Mouse (Mus musculus) Muller cell, postnatal 12 days (primary cell): ENCODE results near the gene Rai14.

ENCODE experiments used
- DNase-seq: peaks from one replicate; pipeline ENCODE4 v3.0.0-alpha.2; 2015; ENCODE audit errors: inconsistent ontology term

The Rai14 gene

DNA sequence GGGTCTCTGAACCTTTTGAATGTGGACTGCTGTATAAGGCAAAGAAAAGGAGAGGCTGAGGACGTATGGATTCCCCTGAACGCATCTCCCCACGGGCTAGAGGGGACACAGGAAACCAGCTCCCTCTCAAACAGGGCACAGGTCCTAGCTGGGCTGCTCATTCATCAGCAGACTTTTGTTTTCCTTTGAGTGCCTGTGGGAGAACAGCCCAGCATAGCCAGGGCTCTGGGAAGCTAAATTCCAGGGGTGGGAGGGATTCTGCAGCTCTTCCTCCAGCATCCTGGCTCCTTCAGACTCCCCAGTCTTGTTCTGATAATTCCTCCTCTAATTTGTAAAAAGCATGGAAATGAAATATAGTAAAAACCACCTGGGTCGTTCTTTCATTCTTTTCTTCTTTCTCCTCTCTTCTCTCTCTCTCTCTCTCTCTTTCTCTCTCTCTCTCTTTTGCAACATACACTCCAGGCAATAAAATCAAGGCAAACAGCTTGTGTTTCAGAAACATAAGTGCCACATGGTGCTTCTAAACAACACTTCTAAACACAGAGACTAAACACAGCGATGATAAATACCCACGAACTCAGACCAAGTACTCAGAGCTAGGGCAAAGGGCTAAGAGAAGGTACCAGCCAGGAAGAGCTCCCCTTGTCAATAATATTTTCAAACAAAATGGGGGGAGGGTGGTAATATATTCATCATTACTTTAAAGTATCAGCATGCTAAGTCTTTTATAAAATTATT is 65.9 kb downstream of the Rai14 start:
- peak; percentile 84 for DNase-seq

- DNase-seq = no peak
Observed at GRCm38 (mm10) chr15:10646297-10646696, 68.1 kb downstream of the Rai14 start.

- no peak for DNase-seq
Observed at GRCm38 (mm10) chr15:10645101-10645500, 69.3 kb downstream of the Rai14 start.

GRCm38 (mm10) chr15:10643819-10644218 is 70.6 kb downstream of the Rai14 start:
- DNase-seq = no peak

DNA sequence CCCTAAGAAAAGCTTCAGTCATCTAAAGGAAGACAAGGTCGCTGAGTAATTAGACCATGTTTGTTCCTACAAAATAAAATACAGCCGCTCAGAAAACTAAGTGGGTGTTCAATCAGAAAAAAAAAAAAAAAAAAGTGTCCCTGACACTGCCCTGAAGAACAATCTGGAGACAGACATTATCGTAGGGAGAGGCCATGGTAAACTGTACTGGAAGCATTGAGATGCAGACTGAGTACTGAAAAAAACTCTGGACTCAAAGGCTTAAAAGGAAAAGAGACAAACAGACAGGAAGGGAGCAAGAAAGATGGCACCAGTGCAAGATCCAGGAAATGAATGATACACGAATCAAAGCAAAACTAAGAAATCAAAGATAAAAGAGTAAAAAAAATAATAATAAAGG is 71.2 kb downstream of the Rai14 start:
- no peak for DNase-seq

DNA sequence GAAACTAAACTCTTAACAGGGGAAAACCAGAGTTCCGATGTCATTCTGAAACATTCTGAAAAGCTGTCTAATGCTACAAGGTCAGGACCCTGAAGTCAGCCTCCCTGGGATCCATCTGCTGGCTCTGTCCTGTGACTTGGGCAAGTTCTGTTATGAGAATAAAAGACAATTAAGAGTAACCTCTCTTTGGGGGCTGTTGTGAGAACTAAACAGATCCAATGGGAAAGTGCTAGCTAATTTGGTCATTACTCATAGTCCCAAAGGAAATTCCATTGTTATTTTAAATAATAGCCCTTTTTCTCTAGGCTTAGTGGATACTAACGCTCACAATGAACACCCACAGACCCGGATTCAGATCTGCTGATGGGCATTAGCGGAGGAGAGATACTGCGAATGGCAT is 72.0 kb downstream of the Rai14 start:
- peak; percentile 79 for DNase-seq

GRCm38 (mm10) chr15:10640721-10641120 is 73.7 kb downstream of the Rai14 start:
- DNase-seq = no peak

GRCm38 (mm10) chr15:10637251-10637793 is 77.1 kb downstream of the Rai14 start:
- no peak for DNase-seq

DNA sequence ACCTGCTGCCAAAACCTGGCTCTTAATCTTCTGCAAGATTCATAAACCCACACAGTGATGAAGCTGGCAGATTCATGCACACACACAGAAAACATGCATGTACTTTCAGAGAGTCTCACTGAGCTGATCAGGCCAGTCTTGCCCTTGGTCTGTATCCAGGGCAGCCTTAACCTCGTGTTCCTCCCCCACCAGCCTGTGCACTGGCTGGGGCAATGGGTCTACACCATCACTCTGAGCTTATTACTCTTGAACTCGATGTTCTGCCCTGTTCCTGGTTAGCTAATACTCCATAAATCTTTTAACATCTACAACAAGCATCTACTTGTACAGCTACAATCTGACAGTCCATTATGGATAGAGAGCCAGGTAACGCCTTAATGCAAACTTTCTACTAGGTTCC is 77.6 kb downstream of the Rai14 start:
- no peak for DNase-seq

DNA sequence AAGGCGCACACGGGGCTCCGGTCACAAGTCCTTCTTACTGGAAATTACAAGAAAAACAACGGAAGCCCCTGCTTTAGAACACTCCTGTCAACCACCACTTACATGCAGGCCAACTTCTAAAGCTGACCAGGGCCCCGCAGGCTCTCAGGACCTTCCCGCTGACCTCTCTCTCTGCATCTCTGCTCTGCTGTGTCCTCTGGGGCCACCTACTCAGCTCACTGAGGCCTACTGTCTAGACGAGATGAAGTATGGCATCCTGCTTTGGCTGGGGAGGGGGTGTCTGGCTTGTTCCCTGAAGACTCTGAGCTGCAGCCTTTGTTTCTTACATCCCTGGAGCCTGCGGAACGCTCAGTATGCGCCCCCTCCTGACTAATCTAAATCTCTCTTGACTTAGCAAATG is 79.3 kb downstream of the Rai14 start:
- peak; percentile 74 for DNase-seq

- DNase-seq = no peak
Observed at GRCm38 (mm10) chr15:10634176-10634575, 80.2 kb downstream of the Rai14 start.

- DNase-seq = no peak
Observed at GRCm38 (mm10) chr15:10633381-10633780, 81.0 kb downstream of the Rai14 start.

GRCm38 (mm10) chr15:10632581-10632980 is 81.8 kb downstream of the Rai14 start:
- no peak for DNase-seq

DNA sequence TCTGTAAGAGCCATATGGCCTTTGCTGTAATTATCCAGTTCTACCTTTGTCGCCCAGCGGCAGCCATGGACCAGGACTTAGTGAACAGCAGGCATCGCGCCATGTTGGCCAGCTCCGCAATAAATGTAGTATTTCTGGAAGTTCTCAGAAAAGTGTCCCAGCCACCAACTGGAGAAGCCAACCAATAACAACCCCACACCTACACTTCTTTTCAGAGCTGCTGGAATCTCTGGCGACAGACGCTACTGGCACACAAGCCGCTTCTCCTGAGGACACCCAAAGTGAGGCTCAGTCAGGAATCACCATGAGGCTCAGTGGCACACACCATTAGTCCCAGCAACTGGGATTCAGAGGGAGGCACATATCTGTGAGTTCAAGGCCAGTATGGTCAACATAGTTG is 82.4 kb downstream of the Rai14 start:
- no peak for DNase-seq

- DNase-seq = no peak
Observed at GRCm38 (mm10) chr15:10631541-10631940, 82.9 kb downstream of the Rai14 start.

DNA sequence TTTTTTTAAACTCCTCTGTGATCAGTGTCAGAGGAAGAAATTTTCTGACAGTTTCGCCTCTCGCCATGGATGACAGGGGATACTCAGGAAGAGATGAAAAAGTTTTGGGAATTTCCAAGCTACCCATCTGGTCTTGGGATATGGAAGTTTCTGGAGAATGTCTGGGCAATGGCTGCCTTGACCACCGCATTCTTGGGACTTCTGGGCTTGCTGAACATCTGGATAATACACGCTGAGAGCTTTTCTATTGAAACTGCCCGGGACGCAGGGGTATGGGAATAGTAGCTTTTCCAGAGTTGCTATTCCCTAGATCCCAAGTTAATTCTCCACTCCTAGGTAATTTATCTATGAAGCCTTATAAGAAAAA is 85.5 kb downstream of the Rai14 start:
- no peak for DNase-seq

DNA sequence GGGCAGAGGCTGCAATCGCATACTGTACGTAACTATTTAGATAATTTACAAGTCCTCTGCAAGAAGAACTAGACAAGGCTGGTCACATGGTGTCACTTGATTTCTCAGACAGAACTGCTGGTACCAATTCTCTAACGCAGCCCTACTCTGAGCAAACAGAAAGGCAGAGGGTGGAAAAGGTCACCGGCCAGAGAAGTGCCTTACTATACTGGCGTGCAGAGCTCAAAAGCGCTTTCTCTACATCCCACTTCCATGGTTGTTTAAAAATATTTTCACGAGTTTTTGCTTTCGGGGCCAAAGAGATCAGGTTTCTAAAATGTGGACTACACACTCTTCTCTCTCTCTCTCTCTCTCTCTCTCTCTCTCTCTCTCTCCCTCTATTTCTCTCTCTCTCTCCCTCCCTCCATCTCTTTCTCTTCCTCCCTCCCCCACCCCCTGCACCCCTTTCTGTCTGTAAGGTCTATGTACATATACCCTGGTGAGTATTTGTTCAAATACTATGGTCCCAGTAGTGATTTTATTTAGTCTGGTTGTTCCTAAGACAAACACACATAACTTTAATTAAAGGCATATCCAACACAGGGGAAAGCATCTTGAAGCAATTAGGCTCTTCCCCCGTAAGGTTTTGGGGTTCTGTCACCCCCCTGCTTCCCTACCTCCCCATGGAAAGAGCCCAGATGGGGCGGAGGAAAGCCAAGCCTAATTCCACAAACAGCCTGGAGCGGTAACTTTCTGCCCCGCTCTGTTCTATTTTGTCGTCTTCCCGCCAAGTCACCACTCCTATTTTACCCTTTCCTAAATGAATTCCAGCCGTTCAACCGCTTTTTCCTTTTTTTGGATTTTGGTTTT is 86.1 kb downstream of the Rai14 start:
- DNase-seq = no peak

DNA sequence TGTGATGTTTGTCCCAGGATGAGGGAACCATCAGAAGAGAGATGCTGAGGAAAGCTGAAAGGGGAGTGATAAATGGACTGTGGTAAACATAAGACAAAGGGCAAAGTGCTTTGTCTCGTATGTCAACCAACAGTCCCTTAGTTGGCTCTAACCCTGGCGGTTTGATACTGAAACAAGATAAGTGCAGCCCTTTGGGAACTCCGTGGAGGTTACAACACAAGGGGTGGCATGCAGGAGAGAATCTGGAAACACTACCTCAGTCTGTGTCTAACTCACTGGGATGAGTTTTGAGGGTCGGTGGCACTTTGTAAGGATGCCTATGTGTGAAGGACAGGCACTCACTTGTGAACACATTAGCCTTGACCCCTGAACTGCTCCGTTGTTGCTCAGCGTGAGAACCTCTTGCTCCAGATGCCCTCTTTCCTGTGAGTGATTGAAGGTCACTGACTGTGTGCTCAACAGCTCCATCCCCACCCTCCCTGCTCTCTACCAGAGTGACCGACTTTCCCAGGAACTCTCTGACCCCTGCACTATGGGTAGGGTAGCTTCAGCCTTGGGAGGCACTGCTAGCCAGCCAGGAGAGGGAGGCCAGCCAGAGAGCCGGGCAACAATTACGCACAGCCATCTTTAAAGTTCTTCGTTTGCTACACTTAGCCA is 90.7 kb downstream of the Rai14 start:
- DNase-seq = no peak

DNA sequence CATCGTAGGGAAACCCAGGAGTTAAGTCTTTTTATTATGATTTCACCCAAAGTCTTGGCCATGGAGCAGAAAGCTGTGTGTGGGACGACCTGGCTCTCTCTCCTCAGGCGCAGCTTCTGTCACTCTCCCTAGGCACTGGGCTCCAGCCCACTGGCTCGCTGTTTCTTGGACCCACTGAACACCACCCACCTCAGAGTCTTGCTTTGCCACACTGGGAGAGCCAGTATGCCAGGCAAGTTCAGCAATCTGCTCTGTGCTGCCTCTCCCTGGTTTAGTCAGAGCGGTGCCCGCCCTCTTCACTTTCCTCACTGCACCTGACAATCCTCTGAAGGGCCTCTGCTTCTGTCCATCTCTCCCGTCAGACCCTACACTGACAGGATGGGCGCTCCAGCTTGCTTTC is 93.2 kb downstream of the Rai14 start:
- DNase-seq = no peak

GRCm38 (mm10) chr15:10619678-10620077 is 94.7 kb downstream of the Rai14 start:
- no peak for DNase-seq

- no peak for DNase-seq
Observed at GRCm38 (mm10) chr15:10618276-10618675, 96.1 kb downstream of the Rai14 start.

DNA sequence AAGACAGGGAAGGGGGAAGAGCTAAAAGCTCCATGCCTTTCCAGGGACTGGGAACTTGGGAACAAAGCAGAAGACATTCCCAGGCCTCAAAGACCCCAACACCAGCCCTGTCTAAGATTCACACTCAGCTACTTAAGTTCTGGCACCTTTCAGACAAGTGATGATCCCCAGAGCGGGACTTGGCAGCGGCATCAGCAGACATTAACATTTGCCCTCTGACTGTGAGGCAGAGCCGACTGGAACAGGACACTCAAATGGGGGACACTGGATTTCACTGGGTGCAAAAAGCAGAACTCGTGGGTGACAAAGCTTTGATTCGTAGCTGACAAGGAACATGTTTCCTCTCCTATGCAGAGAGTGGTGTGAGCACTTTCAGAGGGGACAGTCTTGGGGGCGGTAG is 98.4 kb downstream of the Rai14 start:
- no peak for DNase-seq
